Mouse (Mus musculus): ENCODE data around the gene Apbb2. TPM values are rescaled to one million over a fixed set of nuclear protein-coding genes. Genes with fewer than 3 reads are reported as not detected.

Apbb2 gene
- polyA plus RNA-seq, 1 experiment: 19.1 TPM

- no peak overlapping the region for H3ac ChIP-seq (ENCODE audit: control insufficient read depth, insufficient read length)
- no peak overlapping the region for H3K4me3 ChIP-seq
- H3K36me3 ChIP-seq (ENCODE audit: control insufficient read depth, insufficient read depth): peaks cover 24% of the 10 kb centered on the region
- no peaks in the 10 kb centered on the region for H3K27me3 ChIP-seq (ENCODE audit: control insufficient read depth, insufficient read depth, insufficient read length)
- H3K4me2 ChIP-seq (ENCODE audit: low read depth): no peak overlapping the region
- TF ChIP-seq TCF3 (IDR thresholded peaks at IDR 0.05; ENCODE audit: insufficient read length, low read depth) (no peak), MYOG (IDR thresholded peaks at IDR 0.05; ENCODE audit: control insufficient read depth in 1 of 3, insufficient read depth in 1 of 3, insufficient read length in 2 of 3, low read depth in 2 of 3) (no peak), POLR2AphosphoS2 (IDR thresholded peaks at IDR 0.05; ENCODE audit: insufficient read length, low read depth) (no peak), REST (IDR thresholded peaks at IDR 0.05; ENCODE audit: insufficient read depth, insufficient read length) (no peak), USF1 (IDR thresholded peaks at IDR 0.05; ENCODE audit: low read depth) (no peak), MYOD1 (IDR thresholded peaks at IDR 0.05; ENCODE audit: control insufficient read depth in 1 of 3, insufficient read length in 2 of 3, low read depth in 2 of 3) (no peak), CEBPB (IDR thresholded peaks at IDR 0.05; ENCODE audit: insufficient read depth, poor library complexity, severe bottlenecking) (no peak), SRF (IDR thresholded peaks at IDR 0.05; ENCODE audit: control insufficient read depth, insufficient read length, low read depth) (no peak), MAX (IDR thresholded peaks at IDR 0.05; ENCODE audit: low read depth) (no peak), POLR2A (IDR thresholded peaks at IDR 0.05; ENCODE audit: insufficient read length, low read depth) (no peak), E2F4 (IDR thresholded peaks at IDR 0.05; ENCODE audit: insufficient read depth) (no peak), TCF12 (IDR thresholded peaks at IDR 0.05; ENCODE audit: insufficient read depth, poor library complexity, severe bottlenecking) (no peak)
- H3K79me2 ChIP-seq (ENCODE audit: control insufficient read depth, insufficient read depth): no peaks in the 10 kb centered on the region
Observed at GRCm38 (mm10) chr5:66359742-66360423, 258.7 kb downstream of the Apbb2 start.

DNA sequence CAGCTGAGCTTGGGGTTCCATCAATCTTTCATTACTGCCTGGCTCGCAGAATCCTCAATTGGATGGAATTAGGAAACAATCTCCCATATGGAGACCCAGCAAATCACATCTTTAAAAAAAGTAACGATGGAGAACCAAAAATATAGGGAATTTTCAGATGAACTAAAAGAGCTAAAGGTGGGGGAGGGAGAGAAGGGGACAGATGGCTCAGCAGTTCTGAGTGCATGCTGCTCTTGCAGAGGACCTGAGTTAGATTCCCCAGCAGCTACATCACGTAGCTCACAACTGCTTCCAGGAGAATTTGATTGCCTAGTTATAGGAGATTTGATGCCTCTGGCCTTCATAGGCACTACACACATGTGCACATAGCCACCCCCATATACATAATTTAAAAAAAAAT is 263.4 kb downstream of the Apbb2 start:
- Histone ChIP-seq H3ac (ENCODE audit: control insufficient read depth, insufficient read length) (no peak overlapping the region), H3K4me3 (no peak overlapping the region), H3K4me2 (ENCODE audit: low read depth) (no peak overlapping the region), H3K36me3 (ENCODE audit: control insufficient read depth, insufficient read depth) (peaks cover 18% of the 10 kb centered on the region), H3K27me3 (ENCODE audit: control insufficient read depth, insufficient read depth, insufficient read length) (no peaks in the 10 kb centered on the region), H3K79me2 (ENCODE audit: control insufficient read depth, insufficient read depth) (no peaks in the 10 kb centered on the region)
- no peak for TF ChIP-seq REST (IDR thresholded peaks at IDR 0.05; ENCODE audit: insufficient read depth, insufficient read length)
- TF ChIP-seq POLR2A (IDR thresholded peaks at IDR 0.05; ENCODE audit: insufficient read length, low read depth): no peak
- TF ChIP-seq SRF (IDR thresholded peaks at IDR 0.05; ENCODE audit: control insufficient read depth, insufficient read length, low read depth): no peak
- TF ChIP-seq TCF12 (IDR thresholded peaks at IDR 0.05; ENCODE audit: insufficient read depth, poor library complexity, severe bottlenecking): no peak
- TF ChIP-seq MYOD1 (IDR thresholded peaks at IDR 0.05; ENCODE audit: control insufficient read depth in 1 of 3, insufficient read length in 2 of 3, low read depth in 2 of 3): no peak
- no peak for TF ChIP-seq MYOG (IDR thresholded peaks at IDR 0.05; ENCODE audit: control insufficient read depth in 1 of 3, insufficient read depth in 1 of 3, insufficient read length in 2 of 3, low read depth in 2 of 3)
- no peak for TF ChIP-seq POLR2AphosphoS2 (IDR thresholded peaks at IDR 0.05; ENCODE audit: insufficient read length, low read depth)
- TF ChIP-seq E2F4 (IDR thresholded peaks at IDR 0.05; ENCODE audit: insufficient read depth): no peak
- no peak for TF ChIP-seq CEBPB (IDR thresholded peaks at IDR 0.05; ENCODE audit: insufficient read depth, poor library complexity, severe bottlenecking)

DNA sequence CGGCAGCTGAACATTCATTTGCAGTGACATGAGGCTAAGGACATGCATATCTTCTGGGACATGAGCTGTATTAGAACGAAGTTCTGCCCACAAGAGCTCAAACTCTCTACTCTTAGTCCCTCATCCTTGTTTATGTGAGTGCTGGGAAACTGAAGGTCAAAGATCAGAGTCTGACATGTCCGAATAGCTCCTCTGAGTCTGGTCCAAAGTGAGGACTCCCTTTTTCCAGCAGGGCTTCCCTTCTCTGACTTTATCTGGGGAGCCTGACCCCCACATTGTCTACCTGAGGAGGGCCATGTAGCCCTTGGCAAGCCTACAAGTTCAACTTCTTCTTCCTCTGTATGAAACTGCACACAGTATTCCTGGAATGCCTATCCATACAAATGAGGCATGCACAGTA is 264.7 kb downstream of the Apbb2 start:
- Histone ChIP-seq H3K4me2 (ENCODE audit: low read depth) (no peak overlapping the region), H3K4me3 (no peak overlapping the region), H3K27me3 (ENCODE audit: control insufficient read depth, insufficient read depth, insufficient read length) (no peaks in the 10 kb centered on the region), H3K36me3 (ENCODE audit: control insufficient read depth, insufficient read depth) (peaks cover 18% of the 10 kb centered on the region), H3ac (ENCODE audit: control insufficient read depth, insufficient read length) (no peak overlapping the region), H3K79me2 (ENCODE audit: control insufficient read depth, insufficient read depth) (no peaks in the 10 kb centered on the region)
- TF ChIP-seq TCF12 (IDR thresholded peaks at IDR 0.05; ENCODE audit: insufficient read depth, poor library complexity, severe bottlenecking): no peak
- TF ChIP-seq USF1 (IDR thresholded peaks at IDR 0.05; ENCODE audit: low read depth): no peak
- no peak for TF ChIP-seq POLR2A (IDR thresholded peaks at IDR 0.05; ENCODE audit: insufficient read length, low read depth)
- TF ChIP-seq POLR2AphosphoS2 (IDR thresholded peaks at IDR 0.05; ENCODE audit: insufficient read length, low read depth): no peak
- TF ChIP-seq SRF (IDR thresholded peaks at IDR 0.05; ENCODE audit: control insufficient read depth, insufficient read length, low read depth): no peak
- no peak for TF ChIP-seq MAX (IDR thresholded peaks at IDR 0.05; ENCODE audit: low read depth)
- TF ChIP-seq REST (IDR thresholded peaks at IDR 0.05; ENCODE audit: insufficient read depth, insufficient read length): no peak
- TF ChIP-seq MYOD1 (IDR thresholded peaks at IDR 0.05; ENCODE audit: control insufficient read depth in 1 of 3, insufficient read length in 2 of 3, low read depth in 2 of 3): no peak
- TF ChIP-seq TCF3 (IDR thresholded peaks at IDR 0.05; ENCODE audit: insufficient read length, low read depth): no peak
- TF ChIP-seq E2F4 (IDR thresholded peaks at IDR 0.05; ENCODE audit: insufficient read depth): no peak
- no peak for TF ChIP-seq CEBPB (IDR thresholded peaks at IDR 0.05; ENCODE audit: insufficient read depth, poor library complexity, severe bottlenecking)
- no peak for TF ChIP-seq MYOG (IDR thresholded peaks at IDR 0.05; ENCODE audit: control insufficient read depth in 1 of 3, insufficient read depth in 1 of 3, insufficient read length in 2 of 3, low read depth in 2 of 3)

GRCm38 (mm10) chr5:66351836-66352390 is 266.7 kb downstream of the Apbb2 start:
- H3K79me2 ChIP-seq (ENCODE audit: control insufficient read depth, insufficient read depth): no peaks in the 10 kb centered on the region

More at GRCm38 (mm10) chr5:66351836-66352390, 266.7 kb downstream of the Apbb2 start:
- no peak for TF ChIP-seq USF1 (IDR thresholded peaks at IDR 0.05; ENCODE audit: low read depth)
- no peak for TF ChIP-seq POLR2A (IDR thresholded peaks at IDR 0.05; ENCODE audit: insufficient read length, low read depth)
- TF ChIP-seq MYOG (IDR thresholded peaks at IDR 0.05; ENCODE audit: control insufficient read depth in 1 of 3, insufficient read depth in 1 of 3, insufficient read length in 2 of 3, low read depth in 2 of 3): no peak
- TF ChIP-seq CEBPB (IDR thresholded peaks at IDR 0.05; ENCODE audit: insufficient read depth, poor library complexity, severe bottlenecking): no peak
- no peak for TF ChIP-seq TCF3 (IDR thresholded peaks at IDR 0.05; ENCODE audit: insufficient read length, low read depth)
- no peak for TF ChIP-seq POLR2AphosphoS2 (IDR thresholded peaks at IDR 0.05; ENCODE audit: insufficient read length, low read depth)
- no peak for TF ChIP-seq MAX (IDR thresholded peaks at IDR 0.05; ENCODE audit: low read depth)
- TF ChIP-seq TCF12 (IDR thresholded peaks at IDR 0.05; ENCODE audit: insufficient read depth, poor library complexity, severe bottlenecking): no peak
- no peak for TF ChIP-seq REST (IDR thresholded peaks at IDR 0.05; ENCODE audit: insufficient read depth, insufficient read length)
- no peak for TF ChIP-seq SRF (IDR thresholded peaks at IDR 0.05; ENCODE audit: control insufficient read depth, insufficient read length, low read depth)
- H3K27me3 ChIP-seq (ENCODE audit: control insufficient read depth, insufficient read depth, insufficient read length): no peaks in the 10 kb centered on the region
- H3K4me3 ChIP-seq: no peak overlapping the region
- H3ac ChIP-seq (ENCODE audit: control insufficient read depth, insufficient read length): no peak overlapping the region
- H3K36me3 ChIP-seq (ENCODE audit: control insufficient read depth, insufficient read depth): peaks cover 18% of the 10 kb centered on the region
- H3K4me2 ChIP-seq (ENCODE audit: low read depth): no peak overlapping the region
